Mouse (Mus musculus) spleen, adult 2 months (tissue): ENCODE measurements around the gene Mrgprb5. TPM values are rescaled to one million over a fixed set of nuclear protein-coding genes. Genes with fewer than 3 reads are reported as not detected.
"Not testable (repeated sequence)": the region's sequence is repeated elsewhere in the genome, so short reads cannot be mapped to it uniquely, and the experiment has no call there.

Experiments used
- DNase-seq, 2 experiments: peaks; one replicate each; pipeline versions ENCODE4 v3.0.0 to v3.0.0-alpha.2; 2012 to 2021; ENCODE audit warnings: low spot score in 2 of 2, low read depth in 1 of 2
- H3K27ac ChIP-seq: fragments of 200-500 bp; 2 replicates; pipeline ENCODE4 v1.5.1; 2012; ENCODE audit warnings: low read length, inconsistent platforms; ENCODE audit not compliant: insufficient read depth
- H3K27me3 ChIP-seq: fragments of 200-500 bp; 2 replicates; pipeline ENCODE4 v1.6.1; 2012; ENCODE audit warnings: mild to moderate bottlenecking, moderate library complexity, low read length, inconsistent platforms; ENCODE audit not compliant: control insufficient read depth, insufficient read depth
- H3K36me3 ChIP-seq: fragments of 200-500 bp; 2 replicates; pipeline ENCODE4 v1.6.1; 2012; ENCODE audit warnings: mild to moderate bottlenecking, low read length, inconsistent platforms; ENCODE audit not compliant: control insufficient read depth, insufficient read depth
- H3K4me1 ChIP-seq: fragments of 200-500 bp; 2 replicates; pipeline ENCODE4 v1.6.1; 2011; ENCODE audit warnings: inconsistent platforms; ENCODE audit not compliant: control insufficient read depth, insufficient read depth, insufficient read length
- H3K4me3 ChIP-seq: fragments of 200-500 bp; 2 replicates; pipeline ENCODE4 v1.5.1; 2011; ENCODE audit warnings: mild to moderate bottlenecking, inconsistent platforms; ENCODE audit not compliant: insufficient read depth, insufficient read length; ENCODE audit errors: extremely low read depth
- CTCF ChIP-seq: fragments of 200-500 bp; IDR thresholded peaks from 2 replicates; pipeline ENCODE4 v1.5.1; 2011; ENCODE audit warnings: mild to moderate bottlenecking, inconsistent platforms; ENCODE audit not compliant: insufficient read depth, insufficient read length, insufficient replicate concordance; ENCODE audit errors: extremely low read depth
- POLR2A ChIP-seq: fragments of 200-500 bp; IDR thresholded peaks from 2 replicates; pipeline ENCODE4 v1.6.1; 2011; ENCODE audit warnings: low read depth, low read length, inconsistent platforms
- WGBS: fragments of 180-500 bp; shearing (Covaris S2); methylation state at CpG from one replicate; pipeline ENCODE4 v1.1.7; 2018; 5-methylcytosine and 5-hydroxymethylcytosine counted together
- polyA plus RNA-seq: library from polyadenylated mRNA; depleted of rRNA; stranded (reverse); fragments of >200 nt; gene quantifications from 2 replicates; pipeline ENCODE4 v1.2.3, GENCODE M21; 2012; rRNA removed

Mrgprb5 gene
- not detected in 2 replicates for polyA plus RNA-seq

DNA sequence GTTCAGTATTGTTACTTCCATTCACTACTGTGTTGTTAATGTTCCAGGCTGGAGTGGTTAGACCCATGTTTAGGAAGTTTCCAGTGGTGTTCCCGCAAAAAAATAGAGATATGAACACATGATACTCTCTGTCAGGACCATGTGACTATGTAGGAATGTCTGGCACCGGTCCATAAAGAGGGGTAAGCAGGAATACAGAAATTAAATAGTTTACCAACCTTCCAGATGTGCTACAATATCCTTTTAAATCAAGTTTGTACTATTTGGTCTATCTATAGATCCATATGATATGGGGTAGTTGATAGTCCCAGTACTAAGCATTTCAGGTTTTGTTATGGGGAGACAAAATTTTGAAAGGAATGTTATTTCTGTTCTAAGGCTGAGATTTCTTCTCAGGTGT is at the start of gene Mrgprb5:
Gene Mrgprb5 (minus strand): TSS at position 101 of the 400 bp plus-strand sequence.
- Histone ChIP-seq H3K36me3 (no peaks in the 10 kb centered on the region), H3K27ac (no peak within 1 kb of the TSS), H3K27me3 (no peaks in the 10 kb centered on the region), H3K4me3 (no peak within 1 kb of the TSS), H3K4me1 (no peaks in the 10 kb centered on the region)
- DNase-seq: no peak
- TF ChIP-seq POLR2A: no peak
- TF ChIP-seq CTCF: no peak
- WGBS: 75% methylated on average over 2 of the region's 2 CpGs

DNA sequence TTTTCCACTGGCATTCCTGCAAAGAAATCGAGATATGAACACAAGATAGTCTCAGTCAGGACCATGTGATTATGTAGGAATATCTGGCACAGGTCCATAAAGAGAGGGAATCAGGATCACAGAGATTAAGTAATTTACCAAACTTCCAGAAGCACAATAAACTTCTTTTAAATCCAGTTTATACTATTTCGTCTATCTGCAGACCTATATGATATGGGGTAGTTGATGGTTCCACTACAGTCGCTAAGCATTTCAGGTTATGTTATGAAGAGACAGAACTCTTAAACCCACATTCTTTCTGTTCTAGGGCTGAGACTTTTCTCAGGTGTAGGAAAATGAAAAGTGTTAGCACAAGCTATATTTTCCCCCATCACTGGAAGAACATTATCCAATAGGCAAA is 30.4 kb upstream of the Mrgprb5 start, which contains the start of gene Mrgprb4:
Gene Mrgprb4 (minus strand): TSS at position 101 of the 400 bp plus-strand sequence.
- WGBS: 88% methylated on average over 3 of the region's 3 CpGs
- Histone ChIP-seq H3K27me3 (no peaks in the 10 kb centered on the region), H3K36me3 (no peaks in the 10 kb centered on the region), H3K4me3 (no peak within 1 kb of the TSS), H3K4me1 (no peaks in the 10 kb centered on the region), H3K27ac (no peak within 1 kb of the TSS)
- no peak for DNase-seq
- TF ChIP-seq CTCF (no peak), POLR2A (no peak)

DNA sequence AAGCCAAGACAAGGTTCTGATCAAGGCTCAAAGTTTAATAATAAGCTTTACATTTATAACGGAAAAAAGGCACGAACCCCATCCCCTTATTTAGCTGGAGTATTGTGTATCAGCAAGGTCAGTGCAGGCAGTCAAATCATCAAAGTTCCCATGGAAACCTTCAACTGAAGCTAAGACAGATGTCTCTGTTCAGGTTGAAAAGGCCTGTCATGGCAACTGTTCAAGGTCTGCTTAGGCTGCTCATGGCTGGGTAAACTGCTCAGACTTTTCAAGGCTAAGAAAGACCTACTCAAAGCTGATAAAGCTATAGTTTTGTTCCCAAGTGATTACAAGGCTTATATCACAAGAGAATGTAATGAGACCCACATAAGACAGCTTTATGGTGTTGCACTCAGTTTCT is 1.3 kb downstream of the Mrgprb5 start:
- H3K27ac ChIP-seq: no peak overlapping the region
- WGBS: 82% methylated on average over 2 of the region's 2 CpGs
- TF ChIP-seq POLR2A: no peak
- TF ChIP-seq CTCF: no peak
- H3K4me3 ChIP-seq: no peak overlapping the region
- H3K27me3 ChIP-seq: no peaks in the 10 kb centered on the region
- no peaks in the 10 kb centered on the region for H3K4me1 ChIP-seq
- no peaks in the 10 kb centered on the region for H3K36me3 ChIP-seq
- no peak for DNase-seq

DNA sequence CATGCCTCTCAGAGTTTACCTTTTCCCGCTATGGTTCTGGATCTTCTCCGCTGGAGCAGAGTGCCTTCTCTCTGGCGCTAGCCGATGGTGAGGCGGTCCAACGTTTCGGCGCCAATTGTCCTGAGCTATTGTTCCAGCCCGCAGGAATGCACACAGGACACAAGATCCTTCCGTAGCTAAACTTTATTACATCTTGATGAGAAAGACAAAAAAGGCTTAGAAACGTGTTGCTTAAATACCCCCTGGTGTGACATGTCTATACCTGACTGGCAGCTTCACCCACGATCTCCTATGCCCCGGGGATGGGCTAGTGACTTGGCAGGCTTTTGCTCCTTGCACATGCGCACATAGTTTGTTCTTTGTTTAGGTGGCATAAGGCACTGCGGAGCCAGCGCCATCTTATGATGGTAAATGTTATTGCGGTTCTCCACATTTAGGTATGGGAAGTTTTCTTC is 30.5 kb downstream of the Mrgprb5 start:
- no peaks in the 10 kb centered on the region for H3K36me3 ChIP-seq
- H3K27me3 ChIP-seq: no peaks in the 10 kb centered on the region
- WGBS: 1% methylated on average over 17 of the region's 17 CpGs
- no peak overlapping the region for H3K27ac ChIP-seq
- no peak for TF ChIP-seq CTCF
- no peak for TF ChIP-seq POLR2A
- H3K4me1 ChIP-seq: 0 out of 2 replicates have a peak, but pooled peaks cover 3% of the 10 kb centered on the region
- DNase-seq: peak in 1 of 2 experiments; percentile 35
- H3K4me3 ChIP-seq: peak overlapping the region; percentile 54

DNA sequence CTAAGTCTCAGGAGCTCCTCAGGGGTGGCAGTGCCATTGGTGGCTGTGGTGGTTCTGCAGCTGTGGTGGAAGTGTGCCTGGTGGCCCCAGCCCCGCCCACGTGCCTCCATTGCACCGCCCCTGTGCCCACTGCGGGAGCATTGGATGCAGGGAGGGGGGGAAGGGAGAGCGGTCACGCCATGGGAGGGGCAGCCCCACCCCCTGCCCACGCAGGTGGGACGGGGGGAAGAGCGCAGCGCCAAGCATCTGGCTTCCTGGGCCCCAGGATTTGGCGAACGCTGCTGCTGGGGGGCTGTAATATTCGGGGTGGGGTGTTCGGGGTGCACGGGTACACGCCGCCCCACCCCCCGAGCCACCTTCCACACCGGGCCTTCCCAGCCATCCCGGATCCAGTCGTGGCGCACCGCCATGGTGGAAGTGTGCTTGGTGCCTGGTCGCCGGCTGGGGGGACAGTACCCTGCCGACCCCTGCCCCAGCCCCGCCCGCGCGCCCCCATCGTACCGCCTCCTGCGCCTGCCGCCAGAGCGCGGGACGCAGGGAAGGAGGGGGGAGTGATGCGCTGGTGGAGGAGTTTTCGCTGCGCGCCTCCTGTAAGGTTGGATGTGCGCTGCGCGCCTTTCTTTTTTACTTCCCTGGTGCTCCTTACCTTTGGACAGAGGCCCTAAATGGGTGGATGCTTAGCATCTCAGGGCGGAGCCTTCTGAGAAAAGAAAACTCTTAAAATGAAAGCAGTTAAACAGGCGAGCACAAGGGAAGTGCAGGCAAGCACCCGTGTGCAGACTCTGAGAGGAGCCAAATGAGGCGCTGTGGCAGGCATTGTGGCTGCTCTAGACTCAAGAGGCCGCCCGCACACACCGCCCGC is 31.4 kb downstream of the Mrgprb5 start:
- TF ChIP-seq CTCF (no peak), POLR2A (no peak)
- DNase-seq: peak in 1 of 2 experiments; percentile 27
- H3K27me3 ChIP-seq: no peaks in the 10 kb centered on the region
- H3K36me3 ChIP-seq: no peaks in the 10 kb centered on the region
- peak overlapping the region; percentile 59 for H3K4me3 ChIP-seq
- no peak overlapping the region for H3K27ac ChIP-seq
- WGBS: 3% methylated on average over 51 of the region's 52 CpGs
- 0 out of 2 replicates have a peak, but pooled peaks cover 3% of the 10 kb centered on the region for H3K4me1 ChIP-seq

- WGBS: 66% methylated on average over 4 of the region's 4 CpGs
- no peak overlapping the region for H3K4me3 ChIP-seq
- no peak for DNase-seq
- no peak for TF ChIP-seq CTCF
- no peak for TF ChIP-seq POLR2A
- no peaks in the 10 kb centered on the region for H3K36me3 ChIP-seq
- H3K27ac ChIP-seq: no peak overlapping the region
- H3K27me3 ChIP-seq: no peaks in the 10 kb centered on the region
- 0 out of 2 replicates have a peak, but pooled peaks cover 3% of the 10 kb centered on the region for H3K4me1 ChIP-seq
Observed at GRCm38 (mm10) chr7:48132674-48133073, 36.1 kb downstream of the Mrgprb5 start.

DNA sequence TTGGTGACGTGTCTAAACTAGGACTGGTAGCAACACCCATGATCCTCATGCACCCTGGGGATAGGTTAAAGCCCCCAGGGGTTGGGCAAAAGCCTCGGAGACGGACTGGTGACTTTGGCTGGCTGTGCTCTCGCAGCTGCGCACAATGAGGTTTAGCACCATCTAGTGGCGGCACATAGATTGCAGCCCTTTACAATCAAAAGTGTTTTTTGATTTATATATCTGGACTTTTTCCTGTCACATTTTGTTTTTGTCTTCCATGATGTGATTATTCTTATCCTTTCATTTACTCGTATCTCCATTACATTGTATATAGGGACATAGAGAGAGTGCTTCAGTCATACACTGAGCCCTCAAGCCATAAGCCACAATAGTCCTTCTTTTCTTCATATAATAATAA is 36.6 kb downstream of the Mrgprb5 start:
- not testable (repeated sequence) for H3K4me1 ChIP-seq, H3K4me3 ChIP-seq, H3K36me3 ChIP-seq, H3K27me3 ChIP-seq, DNase-seq, H3K27ac ChIP-seq
- WGBS: under 1% methylated on average over 6 of the region's 7 CpGs

- not testable (repeated sequence) for DNase-seq, H3K27me3 ChIP-seq, H3K36me3 ChIP-seq, H3K4me1 ChIP-seq, H3K27ac ChIP-seq
- peak overlapping the region; percentile 13; the same call in 1 of the 2 replicates for H3K4me3 ChIP-seq
- WGBS: 3% methylated on average over 11 of the region's 14 CpGs
Observed at GRCm38 (mm10) chr7:48131820-48132219, 37.0 kb downstream of the Mrgprb5 start.
